Mouse (Mus musculus) midbrain, embryonic 14.5 days (tissue): ENCODE measurements around the gene Get4. TPM values are rescaled to one million over a fixed set of nuclear protein-coding genes. Genes with fewer than 3 reads are reported as not detected.

Experiments
- ATAC-seq: fragments of 200-750 bp; cut with Nextera tagmentation; 2 replicates; pipeline ENCODE4 v1.8.0; 2017; ENCODE audit warnings: moderate number of reproducible peaks, moderate library complexity; ENCODE audit not compliant: low FRiP score, low TSS enrichment
- DNase-seq: peaks from one replicate; pipeline ENCODE4 v3.0.0-alpha.2; 2015
- H3K27ac ChIP-seq: fragments of 300-500 bp; sonication (generic); replicated peaks from 2 replicates; pipeline ENCODE4 v1.5.1; 2014; ENCODE audit warnings: mild to moderate bottlenecking, low read depth, low read length, moderate library complexity
- H3K27me3 ChIP-seq: fragments of 300-500 bp; sonication (generic); 2 replicates; pipeline ENCODE4 v1.6.1; 2014; ENCODE audit warnings: low read length, control low read depth, mixed read lengths; ENCODE audit not compliant: control insufficient read depth, insufficient read depth
- H3K36me3 ChIP-seq: fragments of 300-500 bp; sonication (generic); 2 replicates; pipeline ENCODE4 v1.6.1; 2014; ENCODE audit warnings: low read length, control low read depth; ENCODE audit not compliant: control insufficient read depth, insufficient read depth
- H3K4me1 ChIP-seq: fragments of 300-500 bp; sonication (generic); 2 replicates; pipeline ENCODE4 v1.6.1; 2014; ENCODE audit warnings: mild to moderate bottlenecking, antibody characterized with exemption, low read length, control low read depth; ENCODE audit not compliant: control insufficient read depth, insufficient read depth
- H3K4me2 ChIP-seq: fragments of 300-500 bp; sonication (generic); 2 replicates; pipeline ENCODE4 v1.6.1; 2014; ENCODE audit warnings: mild to moderate bottlenecking, low read length, moderate library complexity
- H3K4me3 ChIP-seq: fragments of 300-500 bp; sonication (generic); replicated peaks from 2 replicates; pipeline ENCODE4 v1.5.1; 2014; ENCODE audit warnings: low read depth, low read length
- H3K9ac ChIP-seq: fragments of 300-500 bp; sonication (generic); replicated peaks from 2 replicates; pipeline ENCODE4 v1.6.1; 2014; ENCODE audit warnings: mild to moderate bottlenecking, low read length, moderate library complexity
- H3K9me3 ChIP-seq: fragments of 300-500 bp; sonication (generic); 2 replicates; pipeline ENCODE4 v1.6.1; 2016; ENCODE audit warnings: low read length, control low read depth, mixed read lengths; ENCODE audit not compliant: control insufficient read depth
- WGBS: fragments of 180-500 bp; shearing (Covaris S2); extraction: QIAGEN DNeasy Blood & Tissue Kit; methylation state at CpG from one replicate; pipeline ENCODE4 v1.1.7; 2014; 5-methylcytosine and 5-hydroxymethylcytosine counted together
- polyA plus RNA-seq: library from polyadenylated mRNA; unstranded; fragments of >200 nt; fragmentation: Nextera tagmentation; extraction: Ambion mirVana; gene quantifications from 2 replicates; pipeline ENCODE4 v1.2.1, GENCODE M21; 2014

Gene Get4
- polyA plus RNA-seq, 1 experiment from 2014 or later: 113 TPM

DNA sequence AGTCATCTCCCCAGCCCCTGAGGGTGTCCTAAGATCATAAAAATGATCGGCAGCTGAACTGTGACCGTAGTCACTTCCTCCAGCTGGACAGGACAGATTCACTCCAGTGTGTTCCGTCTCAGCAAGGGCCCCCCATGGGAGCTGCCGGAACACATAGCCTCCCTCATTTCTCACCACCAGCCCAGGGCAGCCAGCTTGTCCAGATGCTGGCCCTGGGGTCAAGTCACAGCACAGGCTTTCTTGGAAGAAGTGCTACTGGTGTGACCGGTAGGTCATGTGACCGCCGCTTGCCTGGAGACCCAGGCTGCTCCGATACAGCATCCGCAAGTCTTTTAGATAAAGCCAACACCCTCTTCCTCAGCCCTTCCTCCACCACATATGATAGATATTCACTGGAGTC lies 61.4 kb downstream of the Get4 start:
- 88% methylated on average over 9 of the region's 9 CpGs for WGBS
- H3K4me2 ChIP-seq: no peak overlapping the region
- H3K27ac ChIP-seq: no peak overlapping the region
- H3K9ac ChIP-seq: no peak overlapping the region
- ATAC-seq: no peak
- no peak for DNase-seq
- H3K27me3 ChIP-seq: no peaks in the 10 kb centered on the region
- H3K4me1 ChIP-seq: no peaks in the 10 kb centered on the region
- H3K36me3 ChIP-seq: no peaks in the 10 kb centered on the region
- no peak overlapping the region for H3K4me3 ChIP-seq
- no peaks in the 10 kb centered on the region for H3K9me3 ChIP-seq

DNA sequence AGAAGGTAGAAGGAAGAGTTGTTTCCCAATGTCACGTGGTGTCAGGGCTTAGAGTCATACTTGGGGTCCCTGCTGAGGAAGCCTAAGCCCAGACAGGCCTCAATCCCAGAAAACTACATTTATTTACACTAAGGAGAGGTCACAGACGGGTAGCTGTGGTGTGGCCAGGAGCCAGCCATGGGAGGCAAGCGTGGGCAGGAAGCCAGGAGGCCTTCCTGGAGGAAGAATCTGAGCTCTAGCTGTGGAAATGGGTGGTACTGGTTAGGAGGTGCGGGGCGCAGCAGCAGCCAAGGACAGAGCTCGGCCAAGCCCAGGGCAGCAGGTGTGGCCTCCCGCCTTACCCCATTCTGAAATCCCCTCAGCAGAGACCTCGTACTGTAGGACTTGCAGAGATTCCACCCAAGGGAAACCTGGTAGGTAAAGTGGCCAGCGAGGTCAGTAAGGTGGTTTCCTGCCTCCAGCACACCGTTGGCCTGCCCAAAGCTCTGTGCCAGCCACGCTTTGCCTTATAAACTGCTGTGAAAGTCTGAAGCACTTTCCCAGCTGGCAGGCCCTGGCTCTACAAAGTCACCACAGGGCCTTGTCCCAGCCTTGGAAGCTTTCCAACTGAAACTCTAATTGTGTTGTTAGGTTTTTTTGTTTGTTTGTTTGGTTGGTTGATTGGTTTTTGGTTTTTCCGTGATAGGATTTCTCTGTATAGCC lies 63.0 kb downstream of the Get4 start:
- H3K9ac ChIP-seq: no peak overlapping the region
- no peaks in the 10 kb centered on the region for H3K36me3 ChIP-seq
- no peak overlapping the region for H3K4me3 ChIP-seq
- WGBS: 86% methylated on average over 12 of the region's 12 CpGs
- no peaks in the 10 kb centered on the region for H3K9me3 ChIP-seq
- no peaks in the 10 kb centered on the region for H3K27me3 ChIP-seq
- DNase-seq (no peak), ATAC-seq (no peak)
- H3K4me1 ChIP-seq: no peaks in the 10 kb centered on the region
- H3K4me2 ChIP-seq: no peak overlapping the region
- no peak overlapping the region for H3K27ac ChIP-seq

- H3K27ac ChIP-seq: no peak overlapping the region
- no peak overlapping the region for H3K4me3 ChIP-seq
- no peaks in the 10 kb centered on the region for H3K27me3 ChIP-seq
- no peaks in the 10 kb centered on the region for H3K36me3 ChIP-seq
- 83% methylated on average over 6 of the region's 6 CpGs for WGBS
- no peak overlapping the region for H3K9ac ChIP-seq
- H3K9me3 ChIP-seq: no peaks in the 10 kb centered on the region
- no peak for DNase-seq
- no peaks in the 10 kb centered on the region for H3K4me1 ChIP-seq
- H3K4me2 ChIP-seq: no peak overlapping the region
- ATAC-seq: no peak
Measured at GRCm38 (mm10) chr5:139316982-139317675, 65.0 kb downstream of the Get4 start.

DNA sequence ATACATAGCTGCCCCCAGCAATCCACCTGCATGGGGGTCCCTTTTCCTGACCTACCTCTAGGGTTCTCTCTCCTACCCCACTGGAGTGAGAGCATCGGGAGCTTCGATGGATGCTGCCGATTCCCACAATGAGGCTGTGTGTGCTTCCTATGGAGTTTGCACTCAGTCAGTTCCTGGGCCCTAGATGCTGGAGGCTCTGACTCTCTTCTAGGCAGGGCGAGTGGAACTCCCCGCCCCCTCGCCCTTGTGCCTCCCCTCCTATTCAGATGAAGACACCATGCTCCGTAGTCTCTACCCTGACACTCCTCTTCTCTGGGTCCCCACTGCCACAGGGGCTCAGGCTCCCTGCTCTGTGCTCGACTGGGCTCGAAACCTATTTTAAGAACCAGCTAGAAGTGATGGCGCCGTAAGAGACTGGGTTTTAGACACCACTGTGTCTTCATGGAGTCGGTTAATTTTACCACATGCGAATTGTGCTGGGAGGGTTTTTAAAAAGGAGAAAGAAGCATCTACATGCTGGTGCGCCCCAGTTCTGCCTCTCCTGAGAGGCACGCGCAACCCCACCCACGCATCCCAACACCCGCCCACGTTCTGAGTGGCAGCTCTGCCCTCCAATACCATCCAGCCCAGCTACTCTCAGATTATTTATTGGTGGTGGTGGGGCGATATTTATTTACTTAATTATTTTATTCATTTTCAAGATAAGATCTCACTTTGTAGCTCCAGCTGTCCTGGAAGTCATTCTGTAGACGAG lies 65.8 kb downstream of the Get4 start:
- no peaks in the 10 kb centered on the region for H3K4me1 ChIP-seq
- DNase-seq (no peak), ATAC-seq (no peak)
- H3K9ac ChIP-seq: no peak overlapping the region
- no peak overlapping the region for H3K4me3 ChIP-seq
- no peak overlapping the region for H3K27ac ChIP-seq
- H3K36me3 ChIP-seq: no peaks in the 10 kb centered on the region
- no peak overlapping the region for H3K4me2 ChIP-seq
- WGBS: 61% methylated on average over 21 of the region's 21 CpGs
- H3K27me3 ChIP-seq: no peaks in the 10 kb centered on the region
- H3K9me3 ChIP-seq: no peaks in the 10 kb centered on the region

Other genes starting within 250 kb of the Get4 start
- gene Prkar1b, start 102.3 kb upstream of the Get4 start, polyA plus RNA-seq: 169 and 190 TPM in 2 replicates
- gene Dnaaf5, start 102.1 kb upstream of the Get4 start, polyA plus RNA-seq: 2.9 and 4.0 TPM in 2 replicates
- gene Sun1, start 51.7 kb upstream of the Get4 start, polyA plus RNA-seq: 41.8 and 48.3 TPM in 2 replicates
- 38.6 and 64.0 TPM in 2 replicates for gene Adap1, start 73.3 kb downstream of the Get4 start, polyA plus RNA-seq
- 129 and 130 TPM in 2 replicates for gene Cox19, start 99.1 kb downstream of the Get4 start, polyA plus RNA-seq
- gene Cyp2w1, start 100.3 kb downstream of the Get4 start, polyA plus RNA-seq: not detected in 2 replicates
- gene Gpr146, start 125.4 kb downstream of the Get4 start, polyA plus RNA-seq: 1.2 and 1.8 TPM in 2 replicates
- gene C130050O18Rik, start 153.0 kb downstream of the Get4 start, polyA plus RNA-seq: 0.29 and 0.58 TPM in 2 replicates
- 9.2 and 9.6 TPM in 2 replicates for gene Gper1, start 170.8 kb downstream of the Get4 start, polyA plus RNA-seq
- 10.8 and 12.8 TPM in 2 replicates for gene 3110082I17Rik, start 208.2 kb downstream of the Get4 start, polyA plus RNA-seq
- gene Zfand2a, start 232.2 kb downstream of the Get4 start, polyA plus RNA-seq: 14.0 and 14.1 TPM in 2 replicates